Mouse (Mus musculus) lung, postnatal 0 days (tissue): ENCODE measurements at regions not wholly inside any gene's neighbourhood (a gene's known extent, or its start where the extent isn't known, plus 50 kb on each side); places are given as distances from the start of the nearest gene placed in this dataset.

Source experiments
- CTCF ChIP-seq: IDR thresholded peaks from 2 replicates; pipeline ENCODE4 v1.5.1; 2016; ENCODE audit warnings: antibody characterized with exemption, mild to moderate bottlenecking
- EP300 ChIP-seq: IDR thresholded peaks from 2 replicates; pipeline ENCODE4 v1.6.1; 2016; ENCODE audit warnings: antibody characterized with exemption, mild to moderate bottlenecking, control low read depth

DNA sequence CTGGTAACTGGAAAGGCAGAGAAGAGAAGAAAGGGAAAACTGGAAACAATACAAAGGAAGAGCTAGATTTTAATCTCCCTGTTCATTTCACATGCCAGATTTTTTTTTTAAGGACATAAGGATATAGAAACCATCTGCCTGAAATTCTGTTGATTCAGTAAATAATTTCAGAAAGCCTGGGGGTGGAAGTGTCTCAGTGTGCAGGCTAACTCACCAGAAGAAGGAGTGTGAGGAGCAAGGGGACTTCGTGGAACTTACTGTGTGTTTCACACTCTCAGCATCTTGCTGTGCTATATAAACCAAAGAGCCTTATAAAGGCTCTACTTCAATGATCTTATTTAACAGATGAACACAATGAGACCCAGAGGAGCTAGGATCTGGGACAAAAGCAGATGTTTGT is 4722.9 kb downstream of the 9330182O14Rik start:
- TF ChIP-seq CTCF (no peak), EP300 (no peak)
